Mouse (Mus musculus): ENCODE measurements at regions not wholly inside any gene's neighbourhood (a gene's known extent, or its start where the extent isn't known, plus 50 kb on each side); places are given as distances from the start of the nearest gene placed in this dataset.
A peak's percentile ranks its signal among the peaks of the same experiment; 100 is the strongest.

DNA sequence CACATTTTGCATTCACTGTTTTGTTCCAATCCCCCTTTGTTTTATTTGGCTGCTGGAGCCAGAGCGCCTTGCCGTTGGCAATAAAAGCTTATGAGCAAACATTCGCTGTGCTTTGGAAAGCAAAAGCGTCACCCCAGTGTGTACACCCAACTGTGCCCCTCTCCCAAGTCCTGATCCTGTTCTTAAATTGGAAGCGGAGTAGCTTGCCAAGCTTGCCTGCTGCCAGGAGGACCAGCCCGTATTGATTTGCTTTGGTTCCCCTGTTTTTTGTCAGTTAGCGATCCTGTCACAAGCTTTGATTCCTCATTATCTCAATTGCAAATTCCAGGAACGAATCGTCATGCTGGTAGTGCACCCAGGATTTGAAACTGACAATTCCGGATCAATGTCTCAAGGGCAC lies 917.5 kb downstream of the Olfm4 start:
- Histone ChIP-seq H3K27ac (ENCODE audit: low read depth, low read length) (no peak overlapping the region), H3K9ac (replicated peaks; ENCODE audit: low read depth, low read length) (no peak overlapping the region), H3K9me3 (ENCODE audit: control insufficient read depth, low read length) (no peaks in the 10 kb centered on the region), H3K4me2 (ENCODE audit: low read depth, low read length) (0 out of 2 replicates have a peak overlapping the region, but pooled peaks have one; percentile 11), H3K27me3 (ENCODE audit: control insufficient read depth, insufficient read depth, low read length) (no peaks in the 10 kb centered on the region), H3K36me3 (ENCODE audit: control insufficient read depth, insufficient read depth, low read length) (no peaks in the 10 kb centered on the region), H3K4me3 (ENCODE audit: low read depth, low read length) (no peak overlapping the region), H3K4me1 (ENCODE audit: control insufficient read depth, insufficient read depth, low read length) (no peaks in the 10 kb centered on the region)
- ATAC-seq (ENCODE audit: low read depth) = peak; percentile 60; the same call in 1 of the 2 replicates
- WGBS = 52% methylated on average over 10 of the region's 10 CpGs

DNA sequence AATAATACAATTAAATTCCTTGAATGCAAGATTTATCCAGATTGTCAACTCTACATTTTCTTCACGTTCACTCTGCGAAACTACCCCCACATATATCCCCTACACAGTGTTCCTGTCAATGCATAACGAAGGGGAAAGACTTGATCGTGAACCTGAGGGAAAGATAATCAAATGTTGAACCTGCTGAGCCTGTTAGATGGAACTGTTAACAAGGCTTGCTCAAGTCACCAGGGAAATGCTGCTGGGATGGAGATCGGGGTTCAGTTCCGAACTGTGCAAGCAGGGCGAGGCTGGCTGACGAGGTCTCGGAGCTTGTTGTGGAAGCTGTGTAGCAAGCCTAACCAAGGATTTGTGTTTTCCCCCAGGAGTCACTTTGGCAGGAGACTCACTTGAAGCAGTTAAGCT lies 917.9 kb downstream of the Olfm4 start:
- no peaks in the 10 kb centered on the region for H3K9me3 ChIP-seq (ENCODE audit: control insufficient read depth, low read length)
- no peaks in the 10 kb centered on the region for H3K4me1 ChIP-seq (ENCODE audit: control insufficient read depth, insufficient read depth, low read length)
- H3K36me3 ChIP-seq (ENCODE audit: control insufficient read depth, insufficient read depth, low read length) = no peaks in the 10 kb centered on the region
- no peak overlapping the region for H3K9ac ChIP-seq (replicated peaks; ENCODE audit: low read depth, low read length)
- no peak overlapping the region for H3K4me3 ChIP-seq (ENCODE audit: low read depth, low read length)
- H3K27me3 ChIP-seq (ENCODE audit: control insufficient read depth, insufficient read depth, low read length) = no peaks in the 10 kb centered on the region
- H3K27ac ChIP-seq (ENCODE audit: low read depth, low read length) = no peak overlapping the region
- ATAC-seq (ENCODE audit: low read depth) = peak; percentile 49; the same call in 1 of the 2 replicates
- no peak overlapping the region for H3K4me2 ChIP-seq (ENCODE audit: low read depth, low read length)
- 78% methylated on average over 9 of the region's 9 CpGs for WGBS

- ATAC-seq (ENCODE audit: low read depth) = no peak
- Histone ChIP-seq H3K4me3 (ENCODE audit: low read depth, low read length) (no peak overlapping the region), H3K27ac (ENCODE audit: low read depth, low read length) (no peak overlapping the region), H3K36me3 (ENCODE audit: control insufficient read depth, insufficient read depth, low read length) (no peaks in the 10 kb centered on the region), H3K4me2 (ENCODE audit: low read depth, low read length) (no peak overlapping the region), H3K9ac (replicated peaks; ENCODE audit: low read depth, low read length) (no peak overlapping the region), H3K27me3 (ENCODE audit: control insufficient read depth, insufficient read depth, low read length) (no peaks in the 10 kb centered on the region), H3K9me3 (ENCODE audit: control insufficient read depth, low read length) (no peaks in the 10 kb centered on the region), H3K4me1 (ENCODE audit: control insufficient read depth, insufficient read depth, low read length) (no peaks in the 10 kb centered on the region)
- WGBS = 91% methylated on average over 3 of the region's 3 CpGs
These were observed 932.1 kb downstream of the Olfm4 start for GRCm38 (mm10) chr14:80916031-80916430.

DNA sequence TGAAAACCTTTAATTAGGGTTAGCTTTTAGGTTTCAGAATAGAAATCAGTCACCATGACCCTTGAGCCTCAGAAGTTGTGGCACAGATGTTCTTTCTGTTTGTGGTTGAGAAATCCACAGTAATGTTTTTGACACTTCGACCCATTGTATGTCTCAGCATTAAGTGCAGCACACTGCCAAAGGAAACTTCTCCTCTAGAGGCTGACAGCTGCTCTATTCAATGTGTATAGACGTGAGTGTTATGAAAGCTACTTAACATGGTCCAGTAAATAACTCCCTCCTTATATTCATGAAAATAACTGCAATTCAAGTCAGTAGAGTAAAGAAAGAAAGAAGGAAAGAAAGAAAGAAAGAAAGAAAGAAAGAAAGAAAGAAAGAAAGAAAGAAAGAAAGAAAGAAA lies 939.9 kb downstream of the Olfm4 start:
- H3K27me3 ChIP-seq (ENCODE audit: control insufficient read depth, insufficient read depth, low read length) = no peaks in the 10 kb centered on the region
- H3K4me3 ChIP-seq (ENCODE audit: low read depth, low read length) = no peak overlapping the region
- 58% methylated on average over 2 of the region's 2 CpGs for WGBS
- H3K27ac ChIP-seq (ENCODE audit: low read depth, low read length) = no peak overlapping the region
- H3K4me2 ChIP-seq (ENCODE audit: low read depth, low read length) = no peak overlapping the region
- no peaks in the 10 kb centered on the region for H3K4me1 ChIP-seq (ENCODE audit: control insufficient read depth, insufficient read depth, low read length)
- H3K9ac ChIP-seq (replicated peaks; ENCODE audit: low read depth, low read length) = no peak overlapping the region
- ATAC-seq (ENCODE audit: low read depth) = no peak
- no peaks in the 10 kb centered on the region for H3K36me3 ChIP-seq (ENCODE audit: control insufficient read depth, insufficient read depth, low read length)
- no peaks in the 10 kb centered on the region for H3K9me3 ChIP-seq (ENCODE audit: control insufficient read depth, low read length)

- Histone ChIP-seq H3K9me3 (ENCODE audit: control insufficient read depth, low read length) (no peaks in the 10 kb centered on the region), H3K4me1 (ENCODE audit: control insufficient read depth, insufficient read depth, low read length) (no peaks in the 10 kb centered on the region), H3K27me3 (ENCODE audit: control insufficient read depth, insufficient read depth, low read length) (no peaks in the 10 kb centered on the region), H3K4me2 (ENCODE audit: low read depth, low read length) (no peak overlapping the region), H3K36me3 (ENCODE audit: control insufficient read depth, insufficient read depth, low read length) (no peaks in the 10 kb centered on the region), H3K9ac (replicated peaks; ENCODE audit: low read depth, low read length) (no peak overlapping the region), H3K4me3 (ENCODE audit: low read depth, low read length) (no peak overlapping the region), H3K27ac (ENCODE audit: low read depth, low read length) (no peak overlapping the region)
- 57% methylated on average over 2 of the region's 2 CpGs for WGBS
- ATAC-seq (ENCODE audit: low read depth) = no peak
These were observed 976.1 kb downstream of the Olfm4 start for GRCm38 (mm10) chr14:80959966-80960365.

- Histone ChIP-seq H3K27me3 (ENCODE audit: control insufficient read depth, insufficient read depth, low read length) (no peaks in the 10 kb centered on the region), H3K4me3 (ENCODE audit: low read depth, low read length) (no peak overlapping the region), H3K9ac (replicated peaks; ENCODE audit: low read depth, low read length) (no peak overlapping the region), H3K4me1 (ENCODE audit: control insufficient read depth, insufficient read depth, low read length) (no peaks in the 10 kb centered on the region), H3K4me2 (ENCODE audit: low read depth, low read length) (no peak overlapping the region), H3K27ac (ENCODE audit: low read depth, low read length) (no peak overlapping the region), H3K9me3 (ENCODE audit: control insufficient read depth, low read length) (no peaks in the 10 kb centered on the region), H3K36me3 (ENCODE audit: control insufficient read depth, insufficient read depth, low read length) (no peaks in the 10 kb centered on the region)
- 90% methylated on average over 4 of the region's 4 CpGs for WGBS
- no peak for ATAC-seq (ENCODE audit: low read depth)
These were observed 991.9 kb downstream of the Olfm4 start for GRCm38 (mm10) chr14:80975795-80976194.

- no peak for ATAC-seq (ENCODE audit: low read depth)
- Histone ChIP-seq H3K4me3 (ENCODE audit: low read depth, low read length) (no peak overlapping the region), H3K4me2 (ENCODE audit: low read depth, low read length) (no peak overlapping the region), H3K9me3 (ENCODE audit: control insufficient read depth, low read length) (no peaks in the 10 kb centered on the region), H3K36me3 (ENCODE audit: control insufficient read depth, insufficient read depth, low read length) (no peaks in the 10 kb centered on the region), H3K27me3 (ENCODE audit: control insufficient read depth, insufficient read depth, low read length) (no peaks in the 10 kb centered on the region), H3K9ac (replicated peaks; ENCODE audit: low read depth, low read length) (no peak overlapping the region), H3K27ac (ENCODE audit: low read depth, low read length) (no peak overlapping the region), H3K4me1 (ENCODE audit: control insufficient read depth, insufficient read depth, low read length) (no peaks in the 10 kb centered on the region)
- 60% methylated on average over 5 of the region's 5 CpGs for WGBS
These were observed 992.8 kb downstream of the Olfm4 start for GRCm38 (mm10) chr14:80976662-80977061.

DNA sequence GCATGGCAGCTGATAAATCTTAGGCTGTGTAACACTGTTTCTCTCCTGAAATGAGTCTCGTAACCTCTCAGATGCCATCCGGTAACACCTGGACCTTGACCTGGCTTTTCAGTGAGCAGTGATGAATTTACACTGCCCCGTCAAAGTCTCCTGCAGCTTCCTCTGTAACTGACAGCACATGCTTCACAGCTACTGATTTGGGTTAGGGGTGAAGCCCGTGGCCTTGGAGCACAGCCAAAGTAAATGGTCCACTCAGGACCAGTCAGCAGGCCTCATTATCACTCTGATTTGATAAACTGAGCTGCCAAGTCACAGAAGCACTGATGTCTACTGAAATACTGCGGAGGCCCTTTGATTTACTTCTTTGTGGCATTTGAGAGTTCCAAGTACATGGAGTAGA lies 995.6 kb downstream of the Olfm4 start:
- H3K27me3 ChIP-seq (ENCODE audit: control insufficient read depth, insufficient read depth, low read length) = no peaks in the 10 kb centered on the region
- no peaks in the 10 kb centered on the region for H3K36me3 ChIP-seq (ENCODE audit: control insufficient read depth, insufficient read depth, low read length)
- no peak overlapping the region for H3K9ac ChIP-seq (replicated peaks; ENCODE audit: low read depth, low read length)
- H3K4me3 ChIP-seq (ENCODE audit: low read depth, low read length) = no peak overlapping the region
- no peaks in the 10 kb centered on the region for H3K4me1 ChIP-seq (ENCODE audit: control insufficient read depth, insufficient read depth, low read length)
- peak; percentile 41; the same call in 1 of the 2 replicates for ATAC-seq (ENCODE audit: low read depth)
- WGBS = 68% methylated on average over 5 of the region's 5 CpGs
- no peak overlapping the region for H3K27ac ChIP-seq (ENCODE audit: low read depth, low read length)
- no peaks in the 10 kb centered on the region for H3K9me3 ChIP-seq (ENCODE audit: control insufficient read depth, low read length)
- no peak overlapping the region for H3K4me2 ChIP-seq (ENCODE audit: low read depth, low read length)

- Histone ChIP-seq H3K4me2 (ENCODE audit: low read depth, low read length) (no peak overlapping the region), H3K27ac (ENCODE audit: low read depth, low read length) (no peak overlapping the region), H3K27me3 (ENCODE audit: control insufficient read depth, insufficient read depth, low read length) (no peaks in the 10 kb centered on the region), H3K4me1 (ENCODE audit: control insufficient read depth, insufficient read depth, low read length) (no peaks in the 10 kb centered on the region), H3K9ac (replicated peaks; ENCODE audit: low read depth, low read length) (no peak overlapping the region), H3K4me3 (ENCODE audit: low read depth, low read length) (no peak overlapping the region), H3K36me3 (ENCODE audit: control insufficient read depth, insufficient read depth, low read length) (no peaks in the 10 kb centered on the region), H3K9me3 (ENCODE audit: control insufficient read depth, low read length) (no peaks in the 10 kb centered on the region)
- 76% methylated on average over 3 of the region's 3 CpGs for WGBS
- no peak for ATAC-seq (ENCODE audit: low read depth)
These were observed 1006.3 kb downstream of the Olfm4 start for GRCm38 (mm10) chr14:80990192-80990591.

Data from neural tube, embryonic 14.5 days (tissue).